Comparison of ENCODE assay signal across 24 mouse cellular contexts in genomic region chr14:30182624-30183524, GRCm38 (mm10).
A peak's percentile ranks its signal among the peaks of the same experiment; 100 is the strongest.
DNase-seq lines count a peak whose midpoint lies in the region; ATAC-seq and TF ChIP-seq lines count a peak whose summit lies in the region.
"Had no signal": no experiment of that assay in that cellular context is flagged by ENCODE, and none has a peak within 500 bp of the region (broad histone marks: within the 10 kb centered on the region; RNA-seq: fewer than 3 reads in every experiment).

No protein-coding gene starts in this region.

- peaks cover 4% of the 10 kb centered on the region; the same call in 1 of the 2 replicates for H3K4me1 ChIP-seq in heart, embryonic 11.5 days (ENCODE audit: control insufficient read depth, insufficient read depth, low read length)
- H3K4me1 ChIP-seq in embryonic facial prominence, embryonic 14.5 days (ENCODE audit: control insufficient read depth, insufficient read depth, low read length), result peaks cover 14% of the 10 kb centered on the region
- peaks cover 33% of the 10 kb centered on the region for H3K4me1 ChIP-seq in limb, embryonic 14.5 days (ENCODE audit: control insufficient read depth, insufficient read depth, low read length)
- no peaks in the 10 kb centered on the region for H3K4me1 ChIP-seq in midbrain, embryonic 15.5 days
- H3K4me1 ChIP-seq: forebrain, embryonic 12.5 days; liver, embryonic 12.5 days had no signal

- no peak overlapping the region for H3K9ac ChIP-seq in heart, embryonic 11.5 days (ENCODE audit: low read depth, low read length)
- no peak overlapping the region for H3K9ac ChIP-seq in embryonic facial prominence, embryonic 14.5 days (ENCODE audit: low read depth, low read length)
- H3K9ac ChIP-seq in limb, embryonic 14.5 days (ENCODE audit: low read depth, low read length, severe bottlenecking), result no peak overlapping the region
- no peak overlapping the region for H3K9ac ChIP-seq in midbrain, embryonic 15.5 days
- H3K9ac ChIP-seq: forebrain, embryonic 12.5 days; heart, embryonic 13.5 days; kidney, embryonic 15.5 days; liver, embryonic 12.5 days had no signal

- H3K36me3 ChIP-seq in heart, embryonic 11.5 days (ENCODE audit: control insufficient read depth, insufficient read depth, low read length), result no peaks in the 10 kb centered on the region
- no peaks in the 10 kb centered on the region for H3K36me3 ChIP-seq in embryonic facial prominence, embryonic 14.5 days (ENCODE audit: control insufficient read depth, insufficient read depth, low read length)
- H3K36me3 ChIP-seq in limb, embryonic 14.5 days (ENCODE audit: control insufficient read depth, insufficient read depth, low read length), result no peaks in the 10 kb centered on the region
- no peaks in the 10 kb centered on the region for H3K36me3 ChIP-seq in midbrain, embryonic 15.5 days (replicated peaks)
- H3K36me3 ChIP-seq: forebrain, embryonic 12.5 days; heart, embryonic 13.5 days; kidney, embryonic 15.5 days; liver, embryonic 12.5 days had no signal

- no peak for TF ChIP-seq POLR2A in limb, embryonic 14.5 days (IDR thresholded peaks at IDR 0.05; ENCODE audit: borderline replicate concordance, extremely low read depth, insufficient read depth, insufficient read length)

- WGBS in heart, embryonic 11.5 days (ENCODE audit: insufficient replicate concordance), result 83% methylated on average over 18 of the region's 18 CpGs
- 39% methylated on average over 18 of the region's 18 CpGs for WGBS in embryonic facial prominence, embryonic 14.5 days
- 26% methylated on average over 18 of the region's 18 CpGs for WGBS in limb, embryonic 14.5 days
- 76% methylated on average over 18 of the region's 18 CpGs for WGBS in midbrain, embryonic 15.5 days

- no peak for ATAC-seq in heart, embryonic 11.5 days (replicated peaks; ENCODE audit: insufficient number of reproducible peaks, low FRiP score, low TSS enrichment)
- peak; percentile 53; the same call in 1 of the 2 replicates for ATAC-seq in embryonic facial prominence, embryonic 14.5 days (ENCODE audit: low read depth)
- ATAC-seq in limb, embryonic 14.5 days (ENCODE audit: low FRiP score, low read depth), result peak; percentile 82
- no peak for ATAC-seq in midbrain, embryonic 15.5 days (replicated peaks)
- ATAC-seq: CD4-positive, CD25-positive, alpha-beta regulatory T cell, adult 4 months; liver, embryonic 12.5 days had no signal

- H3K27ac ChIP-seq in heart, embryonic 11.5 days (ENCODE audit: low read depth, low read length), result no peak overlapping the region
- peak overlapping the region; percentile 52; the same call in 1 of the 2 replicates for H3K27ac ChIP-seq in embryonic facial prominence, embryonic 14.5 days (replicated peaks; ENCODE audit: low read depth, low read length)
- peak overlapping the region; percentile 58; the same call in 1 of the 2 replicates for H3K27ac ChIP-seq in limb, embryonic 14.5 days (replicated peaks; ENCODE audit: low read depth, low read length)
- H3K27ac ChIP-seq in midbrain, embryonic 15.5 days, result no peak overlapping the region
- H3K27ac ChIP-seq: forebrain, embryonic 12.5 days; heart, embryonic 13.5 days; kidney, embryonic 15.5 days; liver, embryonic 12.5 days had no signal

- no peak overlapping the region for H3K4me2 ChIP-seq in heart, embryonic 11.5 days
- H3K4me2 ChIP-seq in embryonic facial prominence, embryonic 14.5 days (ENCODE audit: low read depth, low read length), result no peak overlapping the region
- H3K4me2 ChIP-seq in limb, embryonic 14.5 days (replicated peaks; ENCODE audit: low read depth, low read length, severe bottlenecking), result no peak overlapping the region
- H3K4me2 ChIP-seq in midbrain, embryonic 15.5 days, result no peak overlapping the region
- H3K4me2 ChIP-seq: forebrain, embryonic 12.5 days; heart, embryonic 13.5 days; kidney, embryonic 15.5 days; liver, embryonic 12.5 days; midbrain, embryonic 11.5 days had no signal

- no peaks in the 10 kb centered on the region for H3K9me3 ChIP-seq in heart, embryonic 11.5 days (replicated peaks; ENCODE audit: control insufficient read depth, low read length)
- no peaks in the 10 kb centered on the region for H3K9me3 ChIP-seq in embryonic facial prominence, embryonic 14.5 days (ENCODE audit: control insufficient read depth, low read length)
- no peaks in the 10 kb centered on the region for H3K9me3 ChIP-seq in limb, embryonic 14.5 days (ENCODE audit: control insufficient read depth, low read length)
- H3K9me3 ChIP-seq in midbrain, embryonic 15.5 days, result no peaks in the 10 kb centered on the region
- H3K9me3 ChIP-seq: forebrain, embryonic 12.5 days; heart, embryonic 13.5 days; kidney, embryonic 15.5 days; liver, embryonic 12.5 days had no signal

- H3K4me3 ChIP-seq in heart, embryonic 11.5 days (ENCODE audit: low read depth, low read length), result no peak overlapping the region
- no peak overlapping the region for H3K4me3 ChIP-seq in embryonic facial prominence, embryonic 14.5 days (ENCODE audit: low read depth, low read length)
- H3K4me3 ChIP-seq in limb, embryonic 14.5 days (replicated peaks; ENCODE audit: low read length), result no peak overlapping the region
- no peak overlapping the region for H3K4me3 ChIP-seq in midbrain, embryonic 15.5 days
- H3K4me3 ChIP-seq: forebrain, embryonic 12.5 days; heart, embryonic 13.5 days; kidney, embryonic 15.5 days; liver, embryonic 12.5 days had no signal

- no peaks in the 10 kb centered on the region for H3K27me3 ChIP-seq in heart, embryonic 11.5 days (ENCODE audit: control insufficient read depth, insufficient read depth, low read length)
- H3K27me3 ChIP-seq in embryonic facial prominence, embryonic 14.5 days (replicated peaks; ENCODE audit: control insufficient read depth, insufficient read depth, low read length), result peaks cover 6% of the 10 kb centered on the region; the same call in 1 of the 2 replicates
- H3K27me3 ChIP-seq in limb, embryonic 14.5 days (ENCODE audit: control insufficient read depth, insufficient read depth, low read length), result no peaks in the 10 kb centered on the region
- no peaks in the 10 kb centered on the region for H3K27me3 ChIP-seq in midbrain, embryonic 15.5 days (replicated peaks)
- H3K27me3 ChIP-seq: forebrain, embryonic 12.5 days; heart, embryonic 13.5 days; kidney, embryonic 15.5 days; liver, embryonic 12.5 days had no signal

- DNase-seq in heart, adult 11 months, result peak; percentile 64
- DNase-seq in MN1 (ENCODE audit: low spot score), result peak; percentile 23
- DNase-seq in embryonic facial prominence, embryonic 14.5 days (ENCODE audit: low spot score), result peak; percentile 86
- DNase-seq in limb, embryonic 14.5 days (ENCODE audit: low spot score), result peak; percentile 57
- DNase-seq in adrenal gland, adult 2 months, result no peak
- no peak for DNase-seq in heart, adult 9 months (ENCODE audit: low spot score in 2 of 2)
- DNase-seq: adrenal gland, postnatal 36 days; cerebellum, adult 11 months; cerebellum, postnatal 25 days; heart, postnatal 14 days; kidney, adult 11 months; kidney, postnatal 36 days; lung, adult 18-20 months; lung, postnatal 14 days; right cerebral cortex, postnatal 4 days; thymus, postnatal 14 days had no signal

Comparison
In these comparisons a context has a peak if more than half of its experiments do, and no peak if none do; other contexts are left out.
1. DNase-seq: peak in heart, adult 11 months (single experiment), MN1 (single experiment), embryonic facial prominence, embryonic 14.5 days (single experiment) and limb, embryonic 14.5 days (single experiment); none in adrenal gland, adult 2 months (single experiment) and heart, adult 9 months (0 of 2).
2. ATAC-seq: peak in embryonic facial prominence, embryonic 14.5 days (single experiment) and limb, embryonic 14.5 days (single experiment); none in heart, embryonic 11.5 days (single experiment) and midbrain, embryonic 15.5 days (single experiment).
3. H3K27ac ChIP-seq: peak in embryonic facial prominence, embryonic 14.5 days (single experiment) and limb, embryonic 14.5 days (single experiment); none in heart, embryonic 11.5 days (single experiment) and midbrain, embryonic 15.5 days (single experiment).